Comparison of ENCODE assay signal across 14 mouse cellular contexts in the genomic region with DNA sequence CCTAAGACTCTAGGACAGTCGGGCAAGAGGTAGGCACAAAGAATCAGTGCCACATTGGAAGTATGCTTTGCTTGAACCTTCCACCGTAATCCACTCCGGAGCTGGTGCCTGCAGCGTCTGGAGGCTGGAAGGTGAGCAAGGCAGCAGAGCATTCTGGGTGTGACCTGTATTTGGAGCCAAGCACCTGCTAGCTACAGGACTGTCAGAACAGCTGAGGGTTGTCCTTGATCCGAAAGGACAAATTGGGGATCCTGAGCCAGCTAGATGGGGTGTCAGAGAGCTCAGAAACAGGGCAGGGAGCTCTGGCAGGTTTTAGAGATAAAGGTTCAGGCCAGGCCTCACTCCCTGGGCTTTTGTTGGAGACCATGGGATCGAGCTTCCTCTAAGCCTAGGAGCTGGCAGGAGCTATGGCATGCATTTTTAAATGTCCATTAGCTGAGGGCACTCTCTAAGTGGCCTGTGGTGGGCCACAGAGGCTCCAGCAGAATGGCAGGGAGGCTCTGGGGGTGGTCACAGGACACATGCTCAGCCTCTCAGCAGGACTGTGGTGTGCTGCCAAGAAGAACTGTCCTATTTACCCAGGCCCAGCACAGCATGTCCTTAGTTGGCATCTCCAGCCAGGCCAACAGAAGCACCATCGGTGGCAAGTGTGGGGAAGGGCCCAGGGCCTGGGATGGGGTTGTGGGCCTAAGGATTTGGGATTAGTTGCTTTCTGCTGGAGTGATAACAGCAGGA. TPM values are rescaled to one million over a fixed set of nuclear protein-coding genes. Genes with fewer than 3 reads are reported as not detected.
DNase-seq lines count a peak whose midpoint lies in the region; ATAC-seq lines count a peak whose summit lies in the region.
"Had no signal": no experiment of that assay in that cellular context is flagged by ENCODE, and none has a peak within 500 bp of the region (broad histone marks: within the 10 kb centered on the region; RNA-seq: fewer than 3 reads in every experiment).

No protein-coding gene starts in this region.

- no peak overlapping the region for H3K4me2 ChIP-seq in limb, embryonic 15.5 days
- H3K4me2 ChIP-seq: midbrain, embryonic 15.5 days; neural tube, embryonic 13.5 days had no signal

- ATAC-seq in limb, embryonic 15.5 days (ENCODE audit: insufficient number of reproducible peaks, low FRiP score, low TSS enrichment, low read depth): peak; percentile 22; the same call in 1 of the 2 replicates
- ATAC-seq: midbrain, embryonic 15.5 days had no signal

- no peaks in the 10 kb centered on the region for H3K4me1 ChIP-seq in limb, embryonic 15.5 days
- peaks cover 6% of the 10 kb centered on the region; the same call in 1 of the 2 replicates for H3K4me1 ChIP-seq in limb, embryonic 10.5 days
- H3K4me1 ChIP-seq: midbrain, embryonic 15.5 days; neural tube, embryonic 13.5 days had no signal

- peak; percentile 33 to 59 for DNase-seq in heart, adult 18-20 months
- no peak for DNase-seq in heart, postnatal 14 days
- no peak for DNase-seq in limb, embryonic 10.5 days (ENCODE audit: low spot score)
- DNase-seq in cerebellum, adult 9-10 months: peak; percentile 55
- no peak for DNase-seq in thymus, postnatal 10 days (ENCODE audit: low spot score in 2 of 2)
- no peak for DNase-seq in spleen, postnatal 10 days (ENCODE audit: low spot score in 2 of 2)
- DNase-seq: adrenal gland, postnatal 36 days; right cerebral cortex, adult 18-20 months; thymus, postnatal 25 days had no signal

- WGBS in limb, embryonic 15.5 days: 64% methylated on average over 7 of the region's 7 CpGs
- WGBS in limb, embryonic 10.5 days: 68% methylated on average over 7 of the region's 7 CpGs

- no peak overlapping the region for H3K4me3 ChIP-seq in limb, embryonic 15.5 days
- no peak overlapping the region for H3K4me3 ChIP-seq in limb, embryonic 10.5 days
- H3K4me3 ChIP-seq: hindbrain, embryonic 10.5 days; midbrain, embryonic 15.5 days; neural tube, embryonic 13.5 days had no signal

- H3K9me3 ChIP-seq in limb, embryonic 15.5 days: no peaks in the 10 kb centered on the region
- H3K9me3 ChIP-seq in limb, embryonic 10.5 days (replicated peaks): no peaks in the 10 kb centered on the region
- H3K9me3 ChIP-seq: hindbrain, embryonic 10.5 days; midbrain, embryonic 15.5 days; neural tube, embryonic 13.5 days had no signal

- H3K36me3 ChIP-seq in limb, embryonic 15.5 days: no peaks in the 10 kb centered on the region
- no peaks in the 10 kb centered on the region for H3K36me3 ChIP-seq in limb, embryonic 10.5 days
- H3K36me3 ChIP-seq: hindbrain, embryonic 10.5 days; midbrain, embryonic 15.5 days; neural tube, embryonic 13.5 days had no signal

- no peak overlapping the region for H3K27ac ChIP-seq in limb, embryonic 15.5 days
- no peak overlapping the region for H3K27ac ChIP-seq in limb, embryonic 10.5 days
- H3K27ac ChIP-seq: hindbrain, embryonic 10.5 days; liver, embryonic 14.5 days; midbrain, embryonic 15.5 days; neural tube, embryonic 13.5 days had no signal

- H3K9ac ChIP-seq in limb, embryonic 15.5 days: no peak overlapping the region
- H3K9ac ChIP-seq: liver, embryonic 14.5 days; midbrain, embryonic 15.5 days; neural tube, embryonic 13.5 days had no signal

- no peaks in the 10 kb centered on the region for H3K27me3 ChIP-seq in limb, embryonic 15.5 days
- peaks cover 4% of the 10 kb centered on the region; the same call in 1 of the 2 replicates for H3K27me3 ChIP-seq in limb, embryonic 10.5 days (ENCODE audit: low read depth, poor library complexity, severe bottlenecking)
- H3K27me3 ChIP-seq: midbrain, embryonic 15.5 days; neural tube, embryonic 13.5 days had no signal

- intact Hi-C loops in heart, postnatal 14 days (cut with DNase I): no loop called here

RNA-seq across cellular contexts. Expression of a gene that starts 16.6 kb away (rescaled TPM):
- total RNA-seq in heart, adult 18-20 months (2021): 10 to 100 TPM; 51.1 to 54.8 TPM
- 10 to 100 TPM; 42.0 to 42.8 TPM for total RNA-seq in heart, postnatal 14 days (2021)
- 13.3 and 15.6 TPM in 2 replicates for polyA plus RNA-seq in limb, embryonic 15.5 days (2015; fragmentation: Nextera tagmentation; extraction: Ambion mirVana)
- polyA plus RNA-seq in limb, embryonic 10.5 days (2016; fragmentation: Nextera tagmentation; extraction: Ambion mirVana): 10.3 and 13.1 TPM in 2 replicates

Comparison
In these comparisons a context has a peak if more than half of its experiments do, and no peak if none do; other contexts are left out.
1. DNase-seq: peak in heart, adult 18-20 months (2 of 2) and cerebellum, adult 9-10 months (single experiment); none in heart, postnatal 14 days (0 of 2), limb, embryonic 10.5 days (single experiment), thymus, postnatal 10 days (0 of 2) and spleen, postnatal 10 days (0 of 2).